Mouse (Mus musculus): ENCODE data around the gene Gm49384. TPM values are rescaled to one million over a fixed set of nuclear protein-coding genes. Genes with fewer than 3 reads are reported as not detected.
"Not testable (repeated sequence)": the region's sequence is repeated elsewhere in the genome, so short reads cannot be mapped to it uniquely, and the experiment has no call there.

Gm49384 gene
- total RNA-seq, 2 experiments from 2014 or later, result 1.4 to 2.0 TPM

GRCm38 (mm10) chr12:69179371-69179770 lies 24.7 kb downstream of the Gm49384 start:
- intact Hi-C loops (cut with DNase I; ENCODE audit: low total_unique reads), result no loop called here
- no peak for DNase-seq

- DNase-seq, result no peak
- intact Hi-C loops (cut with DNase I; ENCODE audit: low total_unique reads), result no loop called here
These were observed 26.5 kb downstream of the Gm49384 start for GRCm38 (mm10) chr12:69177526-69177925.

DNA sequence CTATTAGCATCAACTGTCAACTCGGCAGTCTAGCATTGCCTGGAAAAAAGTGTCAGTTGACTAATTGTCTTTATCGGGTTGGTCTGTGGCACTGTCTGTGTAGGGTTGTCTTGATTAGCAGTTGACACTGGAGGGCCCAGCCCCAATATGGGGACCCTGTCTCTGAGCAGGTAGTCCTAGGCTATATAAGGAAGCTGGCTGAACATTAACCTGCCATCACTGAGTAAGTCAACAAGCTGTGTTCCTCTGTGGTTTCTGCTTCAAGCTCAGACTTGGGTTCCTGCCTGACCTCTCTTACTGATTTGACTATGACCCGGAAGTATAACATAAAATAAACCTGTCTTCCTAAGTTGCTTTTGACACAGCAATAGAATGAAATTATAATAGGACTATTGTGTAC lies 28.1 kb downstream of the Gm49384 start:
- intact Hi-C loops (cut with DNase I; ENCODE audit: low total_unique reads), result no loop called here
- no peak for DNase-seq

GRCm38 (mm10) chr12:69171307-69171706 lies 32.8 kb downstream of the Gm49384 start:
- intact Hi-C loops (cut with DNase I; ENCODE audit: low total_unique reads), result no loop called here
- no peak for DNase-seq

DNA sequence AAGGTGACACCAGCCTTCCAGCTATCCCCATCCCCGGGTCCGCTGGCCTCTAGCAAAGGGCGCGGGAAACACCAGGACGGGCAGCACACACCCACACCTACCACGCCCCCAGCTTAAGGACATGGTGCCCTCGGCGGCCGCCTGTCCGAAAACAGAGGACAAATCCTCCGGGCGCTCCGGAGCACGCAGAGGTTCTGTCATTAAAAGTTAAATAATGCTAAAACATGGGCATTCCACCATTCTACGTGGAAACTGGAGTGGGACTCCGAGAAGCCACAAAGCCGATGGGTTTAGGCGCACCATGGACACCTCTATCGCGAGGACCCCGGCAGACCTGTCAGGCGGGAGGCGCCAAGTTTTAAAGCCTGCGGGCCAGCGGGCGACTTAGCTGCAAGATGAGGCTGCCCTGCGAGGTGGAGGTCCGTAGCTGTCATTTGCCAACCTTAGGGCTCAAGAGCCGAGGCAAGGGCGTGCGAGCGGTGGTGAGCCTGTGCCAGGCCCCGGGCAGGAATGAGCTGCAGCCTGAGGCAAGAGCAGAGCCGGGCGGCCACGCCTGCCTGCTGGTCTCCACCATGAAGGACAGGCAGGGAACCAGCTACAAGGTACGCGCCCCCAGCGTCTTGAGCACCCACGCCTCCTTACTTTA lies 35.5 kb downstream of the Gm49384 start, which contains the start of gene Lrr1:
Gene Lrr1, plus strand, starts transcription at position 354 of the 646 bp plus-strand sequence.
- intact Hi-C loops (cut with DNase I; ENCODE audit: low total_unique reads), result no loop called here
- peak; percentile 87 for DNase-seq

DNA sequence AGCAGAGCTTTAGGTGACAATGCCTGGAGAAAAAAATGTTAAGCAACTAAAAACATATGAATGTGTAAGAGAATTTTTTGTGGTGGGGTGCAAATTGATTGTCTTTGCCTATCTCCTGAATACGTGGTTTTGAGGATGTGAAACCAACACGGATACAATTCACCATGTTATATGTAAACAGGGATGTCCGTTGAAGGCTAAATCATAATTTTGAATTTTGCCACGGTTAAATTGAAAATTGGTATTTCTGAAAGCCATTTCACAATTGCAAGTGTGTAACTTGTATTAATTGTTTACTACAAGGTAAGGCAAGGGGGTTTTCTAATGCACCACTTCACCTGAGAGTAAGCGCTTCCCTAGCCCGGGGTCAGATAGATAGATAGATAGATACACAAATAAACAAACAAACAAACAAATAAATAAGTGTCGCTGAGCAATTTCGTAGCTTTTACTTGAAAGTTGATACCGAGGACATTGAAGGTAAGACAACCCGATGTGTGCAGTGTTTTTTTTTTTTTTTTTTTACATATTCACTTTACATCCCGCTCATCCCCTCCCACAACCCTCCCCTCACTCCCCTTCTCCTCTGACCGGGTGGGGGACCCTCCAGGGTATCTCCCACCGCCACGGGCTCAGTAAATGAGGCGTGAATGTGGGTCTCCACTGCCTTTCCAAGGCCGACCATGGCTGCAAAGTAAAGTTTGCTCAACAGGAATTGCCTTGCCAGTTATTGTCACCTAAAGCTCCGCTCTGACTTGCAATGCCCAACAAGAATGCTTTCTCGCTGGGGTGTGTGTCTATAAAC lies 36.2 kb downstream of the Gm49384 start:
- intact Hi-C loops (cut with DNase I; ENCODE audit: low total_unique reads), result no loop called here
- DNase-seq, result no peak

DNA sequence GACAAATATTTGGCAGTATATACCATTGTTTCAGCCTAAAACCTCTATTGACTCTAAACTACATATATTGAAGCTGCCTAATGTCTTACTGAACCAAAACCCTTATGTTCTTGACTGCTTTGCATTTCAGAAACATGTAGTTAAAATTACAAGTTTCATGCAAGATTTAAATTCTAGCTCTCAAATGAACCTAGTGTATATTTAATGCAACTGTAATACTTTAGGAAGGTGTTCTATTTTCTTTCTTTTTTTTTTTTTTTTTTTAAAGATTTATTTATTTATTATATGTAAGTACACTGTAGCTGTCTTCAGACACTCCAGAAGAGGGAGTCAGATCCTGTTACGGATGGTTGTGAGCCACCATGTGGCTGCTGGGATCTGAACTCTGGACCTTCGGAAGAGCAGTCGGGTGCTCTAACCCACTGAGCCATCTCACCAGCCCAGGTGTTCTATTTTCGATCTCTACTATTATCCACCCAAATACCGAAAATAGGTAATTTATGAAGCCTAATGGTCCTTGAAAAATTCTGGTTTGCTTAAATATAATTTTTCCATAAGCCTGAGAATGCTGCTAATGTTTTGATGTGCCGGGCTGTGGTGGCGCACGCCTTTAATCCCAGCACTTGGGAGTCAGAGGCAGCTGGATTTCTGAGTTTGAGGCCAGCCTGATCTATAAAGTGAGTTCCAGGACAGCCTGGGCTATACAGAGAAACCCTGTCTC lies 37.0 kb downstream of the Gm49384 start:
- intact Hi-C loops (cut with DNase I; ENCODE audit: low total_unique reads); DNase-seq: not testable (repeated sequence)

DNA sequence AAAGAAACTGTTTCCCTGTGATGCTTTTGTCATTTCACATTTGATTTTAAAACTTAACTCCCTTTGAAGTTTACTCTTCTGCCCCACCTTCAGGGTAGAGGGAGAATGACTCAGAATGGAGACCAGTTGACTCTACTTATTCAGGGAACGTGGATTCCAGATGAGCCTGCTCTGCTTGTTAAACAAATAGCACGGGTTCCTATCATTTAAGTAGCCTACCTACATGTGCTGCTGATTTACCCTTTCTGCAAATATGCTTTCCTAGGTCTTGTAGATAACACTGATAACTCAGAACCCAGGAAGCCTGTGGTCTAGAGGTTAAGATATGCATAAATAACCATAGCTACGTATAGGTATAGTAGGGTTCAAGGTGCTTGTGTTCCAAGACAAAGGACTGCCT lies 39.2 kb downstream of the Gm49384 start:
- intact Hi-C loops (cut with DNase I; ENCODE audit: low total_unique reads), result no loop called here
- no peak for DNase-seq

DNA sequence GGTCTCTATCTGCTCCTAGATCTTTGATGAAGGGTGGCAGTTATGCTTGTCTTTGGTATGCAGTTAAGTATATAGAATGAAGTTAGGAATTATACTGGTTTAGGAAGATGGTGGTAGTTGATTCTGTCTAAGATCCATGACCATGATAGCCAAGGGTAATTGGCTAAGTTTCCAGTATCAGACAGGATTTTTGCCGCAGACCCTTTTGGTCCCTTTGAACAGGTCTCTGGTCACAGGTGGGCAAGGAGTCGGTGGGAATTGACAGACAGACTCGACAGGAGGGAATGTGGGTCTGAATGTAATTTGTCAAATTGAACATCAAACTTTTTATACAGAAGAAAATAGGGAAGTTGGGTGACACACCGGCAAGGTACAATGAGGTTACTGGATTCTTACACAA lies 40.5 kb downstream of the Gm49384 start:
- intact Hi-C loops (cut with DNase I; ENCODE audit: low total_unique reads), result not testable (repeated sequence)

DNA sequence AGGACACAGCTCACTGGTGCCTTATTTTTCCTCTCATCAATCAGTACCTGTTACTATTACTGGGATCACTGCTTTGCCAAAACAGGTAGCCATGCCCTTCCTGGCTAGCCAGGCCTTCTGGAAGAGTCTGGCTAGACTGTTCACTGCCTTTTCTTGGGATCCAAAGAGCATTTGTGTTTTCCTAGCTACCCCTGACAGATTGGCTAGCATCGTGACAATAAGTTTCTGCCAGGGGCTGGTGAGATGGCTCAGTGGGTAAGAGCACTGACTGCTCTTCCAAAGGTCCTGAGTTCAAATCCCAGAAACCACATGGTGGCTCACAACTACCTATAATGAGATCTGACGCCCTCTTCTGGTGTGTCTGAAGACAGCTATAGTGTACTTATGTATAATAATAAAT lies 43.4 kb downstream of the Gm49384 start:
- DNase-seq; intact Hi-C loops (cut with DNase I; ENCODE audit: low total_unique reads): not testable (repeated sequence)

More for the DNA sequence above, 40.5 kb downstream of the Gm49384 start:
- DNase-seq, result not testable (repeated sequence)

DNA sequence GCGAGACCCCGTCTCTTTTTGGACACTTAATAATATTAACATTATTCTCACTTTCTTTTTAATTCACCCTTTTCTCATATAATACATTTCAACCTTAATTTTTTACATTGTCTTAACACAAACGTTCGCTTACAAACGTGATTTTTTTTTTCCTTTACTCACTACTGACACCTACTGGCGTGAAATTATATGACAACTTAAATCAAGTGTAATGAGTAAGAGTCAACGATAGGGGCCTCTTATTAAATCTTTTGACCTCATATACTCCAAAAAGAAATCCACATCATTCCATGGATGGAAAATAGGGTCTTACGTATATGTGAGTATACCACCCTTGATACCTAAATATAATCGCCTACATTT lies 44.5 kb downstream of the Gm49384 start:
- intact Hi-C loops (cut with DNase I; ENCODE audit: low total_unique reads), result no loop called here
- DNase-seq, result no peak

- intact Hi-C loops (cut with DNase I; ENCODE audit: low total_unique reads), result not testable (repeated sequence)
- peak; percentile 95 for DNase-seq
These were observed 45.1 kb downstream of the Gm49384 start, which contains the start of gene Rps29 for GRCm38 (mm10) chr12:69158765-69159577. Gene Rps29, minus strand, starts transcription at chr12:69159186.

DNA sequence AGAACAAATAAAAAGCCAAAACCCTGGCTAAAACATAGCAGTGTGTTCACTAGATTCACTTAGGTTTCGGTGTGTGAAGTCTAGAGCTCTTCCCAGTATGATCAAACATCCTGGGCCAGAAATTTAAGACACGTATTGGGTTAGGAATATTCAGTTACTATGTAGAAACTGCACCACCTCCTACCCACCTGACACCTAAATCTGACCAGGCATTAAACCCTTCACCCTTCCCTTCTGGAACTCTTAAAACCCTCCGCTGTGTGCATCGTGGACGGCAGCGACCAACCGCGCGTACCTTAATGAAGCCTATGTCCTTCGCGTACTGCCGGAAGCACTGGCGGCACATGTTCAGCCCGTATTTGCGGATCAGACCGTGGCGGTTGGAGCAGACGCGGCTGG lies 45.7 kb downstream of the Gm49384 start:
- DNase-seq, result no peak
- intact Hi-C loops (cut with DNase I; ENCODE audit: low total_unique reads), result no loop called here

GRCm38 (mm10) chr12:69157107-69157506 lies 47.0 kb downstream of the Gm49384 start:
- intact Hi-C loops (cut with DNase I; ENCODE audit: low total_unique reads), result no loop called here
- DNase-seq, result no peak

DNA sequence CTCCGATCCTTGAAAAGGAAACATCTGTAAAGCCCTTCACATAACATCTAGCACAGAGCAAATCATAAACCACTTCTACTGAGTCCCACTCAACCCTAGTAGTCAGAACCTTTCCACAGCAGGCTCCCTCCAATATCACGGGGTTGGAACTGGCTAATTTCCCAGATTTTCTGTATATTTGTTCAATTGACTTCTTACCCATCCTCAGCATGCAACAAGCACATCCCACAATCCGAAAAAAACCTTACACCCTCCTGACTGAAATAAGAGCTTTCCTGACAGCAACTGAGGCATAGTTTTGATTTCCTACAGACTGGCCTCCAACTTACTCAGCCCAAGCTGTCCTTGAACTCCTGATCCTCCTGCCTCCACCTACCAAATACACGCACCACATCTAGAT lies 47.6 kb downstream of the Gm49384 start:
- intact Hi-C loops (cut with DNase I; ENCODE audit: low total_unique reads), result no loop called here
- DNase-seq, result no peak

- intact Hi-C loops (cut with DNase I; ENCODE audit: low total_unique reads), result no loop called here
- DNase-seq, result no peak
These were observed 48.1 kb downstream of the Gm49384 start for GRCm38 (mm10) chr12:69155923-69156322.

DNA sequence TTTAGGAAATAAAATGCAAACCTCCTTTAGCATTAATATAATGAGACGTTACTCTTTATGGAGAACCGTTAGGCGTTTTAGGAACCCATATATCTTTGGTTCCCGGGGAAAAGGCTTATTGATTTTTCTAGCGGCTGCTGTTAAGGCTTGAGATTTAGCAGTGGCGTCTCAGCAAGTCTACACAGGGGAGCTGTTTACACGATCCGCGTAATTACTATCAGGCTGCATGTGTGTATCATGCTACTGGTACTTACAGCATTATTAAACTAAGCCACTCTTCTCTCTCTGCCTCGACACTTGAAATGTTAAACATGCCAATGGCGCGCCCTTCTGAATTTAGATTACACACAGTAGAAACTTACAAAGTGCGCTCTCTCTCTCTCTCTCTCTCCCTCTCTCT lies 54.0 kb downstream of the Gm49384 start:
- DNase-seq, result no peak
- intact Hi-C loops (cut with DNase I; ENCODE audit: low total_unique reads), result no loop called here

- DNase-seq, result no peak
- intact Hi-C loops (cut with DNase I; ENCODE audit: low total_unique reads), result no loop called here
These were observed 56.8 kb downstream of the Gm49384 start for GRCm38 (mm10) chr12:69147166-69147735.

GRCm38 (mm10) chr12:69143460-69143859 lies 60.6 kb downstream of the Gm49384 start:
- intact Hi-C loops (cut with DNase I; ENCODE audit: low total_unique reads), result no loop called here
- DNase-seq, result no peak

Data from gastrocnemius, postnatal 14 days (tissue).